Mouse (Mus musculus) cerebellum, adult 11-12 months (tissue): ENCODE results near the gene Cdh15.

Experiments
- DNase-seq: peaks from one replicate; pipeline ENCODE4 v3.0.0; 2022

The Cdh15 gene

GRCm38 (mm10) chr8:122845662-122846061 is 2.1 kb upstream of the Cdh15 start:
- peak; percentile 51 for DNase-seq

GRCm38 (mm10) chr8:122849152-122849910 is 1.6 kb downstream of the Cdh15 start:
- peak; percentile 64 for DNase-seq

- peak; percentile 67 for DNase-seq
These were observed 3.0 kb downstream of the Cdh15 start for GRCm38 (mm10) chr8:122850641-122851240.

GRCm38 (mm10) chr8:122851692-122852545 is 4.2 kb downstream of the Cdh15 start:
- peak; percentile 97 for DNase-seq

GRCm38 (mm10) chr8:122852546-122852905 is 4.8 kb downstream of the Cdh15 start:
- DNase-seq: no peak

GRCm38 (mm10) chr8:122853340-122853771 is 5.6 kb downstream of the Cdh15 start:
- DNase-seq: peak; percentile 90

GRCm38 (mm10) chr8:122854388-122854787 is 6.6 kb downstream of the Cdh15 start:
- no peak for DNase-seq

GRCm38 (mm10) chr8:122855123-122855522 is 7.4 kb downstream of the Cdh15 start:
- DNase-seq: no peak

- peak; percentile 59 for DNase-seq
These were observed 8.5 kb downstream of the Cdh15 start for GRCm38 (mm10) chr8:122856288-122856687.

GRCm38 (mm10) chr8:122859843-122860242 is 12.1 kb downstream of the Cdh15 start:
- no peak for DNase-seq

GRCm38 (mm10) chr8:122864719-122865129 is 17.0 kb downstream of the Cdh15 start:
- no peak for DNase-seq

- no peak for DNase-seq
These were observed 17.7 kb downstream of the Cdh15 start for GRCm38 (mm10) chr8:122865441-122865840.

GRCm38 (mm10) chr8:122866231-122866630 is 18.5 kb downstream of the Cdh15 start:
- no peak for DNase-seq

- no peak for DNase-seq
These were observed 20.2 kb downstream of the Cdh15 start for GRCm38 (mm10) chr8:122867982-122868381.

GRCm38 (mm10) chr8:122870377-122870863 is 22.7 kb downstream of the Cdh15 start:
- DNase-seq: peak; percentile 84

- no peak for DNase-seq
These were observed 23.9 kb downstream of the Cdh15 start for GRCm38 (mm10) chr8:122871663-122872062.

GRCm38 (mm10) chr8:122873171-122873570 is 25.4 kb downstream of the Cdh15 start:
- peak; percentile 82 for DNase-seq

- no peak for DNase-seq
These were observed 27.4 kb downstream of the Cdh15 start for GRCm38 (mm10) chr8:122875186-122875585.

- no peak for DNase-seq
These were observed 30.5 kb downstream of the Cdh15 start for GRCm38 (mm10) chr8:122878231-122878630.

GRCm38 (mm10) chr8:122880302-122880701 is 32.5 kb downstream of the Cdh15 start:
- peak; percentile 68 for DNase-seq

- DNase-seq: no peak
These were observed 35.9 kb downstream of the Cdh15 start for GRCm38 (mm10) chr8:122883671-122884070.

GRCm38 (mm10) chr8:122891440-122891839 is 43.7 kb downstream of the Cdh15 start:
- no peak for DNase-seq

GRCm38 (mm10) chr8:122893451-122893850 is 45.7 kb downstream of the Cdh15 start:
- DNase-seq: no peak
